Mouse (Mus musculus): ENCODE data around the gene Krit1.
"Not testable (repeated sequence)": the region's sequence is repeated elsewhere in the genome, so short reads cannot be mapped to it uniquely, and the experiment has no call there.

The Krit1 gene

GRCm38 (mm10) chr5:3886862-3887261 is 83.9 kb downstream of the Krit1 start:
- not testable (repeated sequence) for DNase-seq (ENCODE audit: low spot score in 2 of 2)

- no peak for DNase-seq (ENCODE audit: low spot score in 2 of 2)
These were observed 86.2 kb downstream of the Krit1 start for GRCm38 (mm10) chr5:3889201-3889600.

GRCm38 (mm10) chr5:3893459-3894293 is 90.7 kb downstream of the Krit1 start, which contains the start of gene Mterf1a:
Gene Mterf1a, minus strand, starts transcription at chr5:3893933.
- DNase-seq (ENCODE audit: low spot score in 2 of 2) = peak; percentile 8 to 39

- DNase-seq (ENCODE audit: low spot score in 2 of 2) = not testable (repeated sequence)
These were observed 91.3 kb downstream of the Krit1 start for GRCm38 (mm10) chr5:3894294-3894619.

Measured in heart, adult 9 months (tissue).